Mouse (Mus musculus) urinary bladder, postnatal 14 days (tissue): ENCODE measurements around the gene Nudt19.
"Not testable (repeated sequence)": the region's sequence is repeated elsewhere in the genome, so short reads cannot be mapped to it uniquely, and the experiment has no call there.

Experiments used
- DNase-seq: peaks from one replicate; pipeline ENCODE4 v3.0.0; 2021; ENCODE audit warnings: low spot score

Nudt19 gene

DNA sequence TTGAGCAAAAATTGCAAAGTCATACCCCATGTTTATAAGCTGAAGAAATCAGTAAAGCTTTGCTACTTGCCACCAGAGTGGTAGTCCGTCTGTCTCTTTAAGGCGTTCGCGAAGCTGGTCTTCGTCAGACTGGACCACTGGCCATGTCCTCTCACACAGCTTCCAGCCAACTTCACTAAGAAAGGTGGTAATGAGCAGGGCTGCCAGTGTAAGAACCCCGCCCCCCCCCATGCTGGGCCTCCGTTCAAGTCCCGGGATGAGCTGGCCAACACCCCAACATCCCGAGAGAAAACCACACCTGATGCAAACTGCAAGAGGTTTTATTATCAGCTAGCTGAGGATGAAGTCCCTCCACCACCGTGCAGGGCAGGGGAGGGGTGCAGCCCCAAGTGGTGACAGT, 8.8 kb upstream of the Nudt19 start:
- DNase-seq, result not testable (repeated sequence)

DNA sequence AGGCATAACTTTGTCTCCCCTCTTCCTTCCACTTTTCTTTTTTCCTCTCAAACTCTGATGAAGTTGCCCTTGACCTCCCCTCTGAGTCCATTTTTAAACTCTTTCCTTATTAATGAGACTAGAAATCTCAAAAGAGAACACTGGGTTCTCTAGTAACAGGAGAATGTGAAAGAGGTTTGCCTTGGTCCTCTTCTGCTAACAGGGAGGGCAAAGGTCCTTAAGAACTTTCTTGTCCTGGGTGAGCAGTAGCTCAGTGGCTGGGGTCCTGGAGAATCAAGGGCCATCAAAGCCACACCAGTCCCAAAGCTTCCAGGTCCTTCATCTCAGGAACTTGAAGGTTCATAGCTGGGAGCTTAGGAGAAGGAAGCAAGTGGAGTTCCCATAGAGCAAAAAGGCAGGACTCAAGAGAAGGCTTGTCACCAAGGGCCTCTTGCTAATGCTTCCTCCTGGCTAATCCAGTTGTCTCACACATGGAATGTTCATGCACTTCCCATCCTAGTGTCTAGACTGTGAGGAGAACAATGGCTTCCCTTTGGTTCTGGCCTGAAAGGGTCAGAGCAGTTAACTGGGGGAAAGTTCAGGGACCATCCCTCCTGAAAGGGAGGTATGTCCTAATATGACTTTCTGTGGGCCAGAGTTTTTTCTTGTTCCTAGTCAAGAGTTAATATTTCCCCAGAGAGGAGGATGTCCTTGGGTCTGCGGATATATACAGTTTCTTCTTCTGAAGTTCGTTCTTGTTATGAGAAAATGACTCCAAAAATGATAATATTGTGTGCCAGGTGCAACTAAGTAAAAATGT, 8.2 kb upstream of the Nudt19 start:
- no peak for DNase-seq

DNA sequence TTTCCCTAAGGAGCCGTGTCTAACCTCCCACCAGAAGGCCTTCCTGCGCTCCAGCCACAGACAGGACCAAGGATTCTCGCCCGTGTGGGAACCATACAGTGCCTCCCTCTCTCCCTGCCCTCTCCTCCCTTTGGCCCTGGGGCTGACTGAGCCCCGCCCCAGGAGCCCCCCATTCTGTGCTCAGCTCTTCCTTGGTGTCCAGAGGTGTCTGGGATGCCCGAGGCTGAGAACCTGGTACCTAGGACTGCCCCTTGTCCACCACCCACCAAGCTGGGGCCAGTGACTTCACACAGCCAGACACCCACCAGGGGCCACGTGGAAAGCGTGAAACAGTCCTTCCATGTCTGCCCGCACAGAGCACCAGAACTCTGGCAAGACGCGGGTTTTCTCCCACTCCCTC, 7.0 kb upstream of the Nudt19 start:
- DNase-seq, result no peak

DNA sequence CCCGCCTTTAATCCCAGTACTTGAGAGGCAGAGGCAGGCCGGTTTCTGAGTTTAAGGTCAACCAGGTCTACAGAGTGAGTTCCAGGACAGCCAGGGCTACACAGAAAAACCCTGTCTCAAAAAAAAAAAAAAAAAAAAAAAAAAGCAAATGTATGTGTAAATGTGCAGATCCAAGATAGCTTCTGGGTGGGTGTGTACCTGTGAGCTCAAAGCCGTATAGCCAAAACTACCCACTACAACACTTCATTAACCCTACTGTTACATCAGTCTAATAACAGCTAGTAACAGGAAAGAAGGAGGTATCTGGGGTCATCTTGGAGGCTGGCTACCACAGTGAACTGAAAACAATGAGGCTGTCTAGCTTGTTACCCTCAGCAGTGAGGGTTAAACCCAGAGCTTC, 3.7 kb upstream of the Nudt19 start:
- no peak for DNase-seq

DNA sequence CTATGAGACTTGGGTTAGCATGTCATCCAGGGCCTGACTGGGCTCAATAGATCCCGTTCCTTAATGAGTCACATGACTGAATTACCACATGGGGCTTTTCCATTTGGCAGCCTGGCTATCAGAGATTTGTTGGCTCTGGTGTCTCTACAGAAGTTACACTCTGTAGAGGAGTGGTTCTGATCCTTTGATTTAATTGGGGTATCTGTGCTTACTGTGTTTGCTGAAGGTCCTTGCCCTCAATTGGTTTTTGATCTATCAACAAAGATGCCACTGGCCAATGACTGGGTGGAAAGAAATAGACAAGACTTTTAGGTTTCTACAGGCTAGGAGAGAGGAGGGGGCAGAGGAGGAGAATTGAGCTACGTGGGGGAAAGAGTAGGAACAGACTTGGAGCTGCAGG, 2.6 kb upstream of the Nudt19 start:
- no peak for DNase-seq

DNA sequence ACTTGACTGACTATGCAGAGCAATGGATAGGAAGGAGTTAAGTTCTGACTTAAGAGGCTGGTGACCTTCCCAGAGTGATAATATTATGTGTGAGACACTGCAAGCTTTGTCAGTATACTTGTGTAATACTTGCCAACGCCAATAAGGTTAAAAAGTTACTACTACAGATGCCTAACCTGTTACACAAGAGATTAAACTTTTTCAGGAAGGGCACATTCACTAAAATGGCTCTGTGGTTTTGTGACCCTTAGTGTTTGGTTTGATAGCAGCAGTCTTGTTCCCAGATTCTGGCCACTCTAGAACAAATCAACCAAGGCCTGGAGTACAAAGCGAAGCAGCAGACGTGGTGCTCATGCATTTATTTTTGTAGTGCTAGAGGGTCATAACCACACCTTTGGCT, 1.5 kb upstream of the Nudt19 start:
- DNase-seq, result no peak

DNA sequence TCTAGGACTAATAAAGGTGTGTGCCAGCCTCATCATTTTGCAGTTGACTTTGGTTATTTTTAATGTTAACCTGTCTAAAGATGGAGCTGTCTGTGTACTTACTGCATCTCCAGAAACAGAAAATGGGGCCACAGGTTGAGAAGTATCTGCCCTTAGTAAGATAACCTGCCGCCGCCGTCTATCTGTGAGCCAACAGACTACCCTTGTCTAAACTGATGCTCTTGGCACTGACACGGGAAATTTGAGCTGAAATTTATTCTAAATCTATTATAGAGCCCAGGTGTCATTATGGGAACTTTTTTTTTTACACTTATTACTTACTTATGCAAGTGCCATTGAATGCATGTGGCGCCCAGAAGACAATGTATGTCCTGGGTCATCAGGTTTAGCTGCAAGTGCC, 801 bp upstream of the Nudt19 start:
- no peak for DNase-seq

DNA sequence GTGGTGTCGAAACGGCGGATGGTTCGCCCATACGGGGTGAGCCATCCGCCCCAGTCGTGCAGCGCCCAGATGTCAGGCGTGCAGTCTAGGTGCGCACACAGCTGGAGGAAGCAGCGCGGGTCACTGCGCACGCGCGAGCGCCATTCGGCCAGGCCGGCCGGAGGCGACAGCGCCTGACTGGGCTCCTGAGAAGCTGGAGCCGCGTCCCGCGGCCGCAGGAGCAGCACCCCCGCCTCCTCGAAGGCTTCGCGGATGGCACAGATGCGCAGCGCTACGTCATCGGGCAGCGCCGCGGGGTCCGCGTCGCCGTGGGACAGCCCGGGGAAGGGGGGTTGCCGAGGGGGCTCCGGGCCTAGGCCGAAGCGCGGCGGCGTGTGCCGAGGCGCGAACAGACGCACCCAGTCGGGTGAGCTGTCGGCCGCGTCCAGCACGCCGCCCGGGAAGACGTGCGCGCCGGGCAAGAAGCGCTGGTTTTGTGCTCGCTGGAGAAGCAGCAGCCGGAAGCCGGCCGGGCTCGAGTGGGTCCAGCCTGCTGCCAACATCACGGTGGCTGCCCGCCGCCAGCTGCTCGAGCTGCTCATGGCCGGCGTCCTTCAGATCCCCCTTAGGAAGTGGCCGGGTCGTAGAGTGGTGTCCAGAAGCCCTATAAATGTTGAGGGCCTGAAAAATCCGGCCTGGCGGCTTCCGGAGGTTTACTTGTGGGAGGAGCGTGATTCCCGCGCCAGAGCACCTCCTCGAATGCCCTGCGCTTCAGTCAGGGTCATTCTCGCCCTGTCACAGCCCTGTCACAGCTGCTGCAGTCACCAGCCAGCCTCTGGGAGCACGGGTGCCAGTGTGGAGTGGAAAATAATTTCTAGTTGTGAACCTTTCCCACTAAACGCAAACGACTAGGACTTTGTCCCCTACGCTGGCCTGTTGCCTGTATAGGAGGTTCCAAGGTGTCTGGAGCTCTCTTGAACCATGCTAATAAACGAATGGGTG, 590 bp downstream of the Nudt19 start:
- DNase-seq, result peak; percentile 86

DNA sequence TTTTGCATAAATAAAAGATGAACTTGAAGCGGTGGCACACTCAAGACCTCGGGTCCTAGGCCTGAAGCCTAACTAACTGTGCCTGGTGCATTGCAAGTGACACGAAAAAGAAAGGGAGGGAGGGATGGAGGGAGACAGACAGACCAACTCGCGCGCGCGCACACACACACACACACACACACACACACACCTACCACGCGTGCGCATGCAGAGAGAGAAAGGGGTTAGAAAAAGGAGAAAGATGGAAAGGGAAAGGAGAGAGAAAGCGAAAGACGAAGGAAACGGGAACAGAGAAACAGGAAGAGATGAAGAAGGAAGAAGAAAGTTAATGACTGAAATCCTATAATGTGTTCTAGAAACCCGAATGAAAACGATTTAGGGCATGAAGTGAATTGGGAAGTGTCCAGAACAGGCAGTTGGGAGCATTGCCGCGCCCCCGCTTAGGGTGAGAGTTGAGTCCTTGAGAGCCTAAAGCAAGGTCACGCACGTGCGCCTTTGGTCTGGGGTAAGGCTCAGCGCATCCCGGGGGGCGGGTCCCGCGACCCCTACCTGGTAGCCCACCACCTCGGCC, 1.4 kb downstream of the Nudt19 start:
- DNase-seq, result no peak

DNA sequence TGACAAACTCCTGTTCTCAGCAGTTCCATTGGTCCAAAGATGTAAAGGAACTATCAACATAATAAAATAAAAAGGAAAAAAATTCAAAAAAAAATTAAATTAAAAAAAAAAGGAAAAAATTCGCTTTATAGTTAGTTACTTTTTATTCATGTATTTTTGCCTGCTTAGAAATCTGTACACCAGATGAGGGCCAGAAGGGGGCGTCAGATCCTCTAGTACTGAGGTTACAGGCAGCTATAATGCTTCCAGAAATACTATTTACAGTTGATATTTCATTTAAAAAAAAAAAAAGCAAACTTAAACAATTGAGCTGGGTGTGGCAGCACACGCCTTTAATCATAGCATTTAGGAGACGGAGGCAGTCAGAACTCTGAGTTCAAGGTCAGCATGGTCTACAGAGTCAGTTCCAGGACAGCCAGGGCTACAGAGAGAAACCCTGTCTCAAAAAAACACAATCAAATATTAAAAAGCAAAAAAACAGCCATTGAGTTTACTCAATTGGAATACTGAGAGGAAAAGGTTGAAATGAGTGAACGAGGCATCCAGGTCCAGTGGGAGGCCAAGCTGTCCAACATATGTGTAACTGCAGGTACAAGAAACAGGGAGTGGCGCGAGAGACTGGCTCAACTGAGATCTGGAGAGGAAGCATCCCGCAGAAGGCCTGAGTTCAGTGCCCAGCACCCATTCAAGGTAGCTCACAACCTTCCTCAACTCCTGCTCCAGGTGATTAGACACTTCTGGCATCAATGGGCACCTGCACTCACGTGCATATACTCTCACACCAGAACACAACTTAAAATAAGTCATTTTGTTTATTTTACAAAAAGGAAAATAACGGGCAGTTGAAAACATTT, 2.1 kb downstream of the Nudt19 start:
- DNase-seq, result peak; percentile 29

DNA sequence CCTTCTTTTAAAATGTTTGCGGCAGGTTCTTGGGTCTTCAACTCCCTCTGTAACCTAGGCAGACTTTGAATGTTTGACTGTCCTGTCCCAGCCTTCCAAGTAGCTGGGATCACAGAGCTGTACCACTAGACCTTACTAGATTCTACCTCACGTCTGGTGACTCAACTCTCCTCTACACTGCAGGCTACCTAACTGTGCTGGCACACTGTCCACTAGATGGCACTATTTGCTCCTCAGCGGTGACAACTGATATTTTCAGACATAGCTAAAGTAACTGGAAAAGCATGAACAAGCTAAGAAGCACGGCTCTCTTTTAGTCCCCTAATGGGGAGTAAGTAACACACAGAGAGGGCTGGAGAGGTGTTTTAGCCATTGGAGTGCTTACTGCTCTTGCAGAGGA, 10.2 kb downstream of the Nudt19 start:
- peak; percentile 65 for DNase-seq

DNA sequence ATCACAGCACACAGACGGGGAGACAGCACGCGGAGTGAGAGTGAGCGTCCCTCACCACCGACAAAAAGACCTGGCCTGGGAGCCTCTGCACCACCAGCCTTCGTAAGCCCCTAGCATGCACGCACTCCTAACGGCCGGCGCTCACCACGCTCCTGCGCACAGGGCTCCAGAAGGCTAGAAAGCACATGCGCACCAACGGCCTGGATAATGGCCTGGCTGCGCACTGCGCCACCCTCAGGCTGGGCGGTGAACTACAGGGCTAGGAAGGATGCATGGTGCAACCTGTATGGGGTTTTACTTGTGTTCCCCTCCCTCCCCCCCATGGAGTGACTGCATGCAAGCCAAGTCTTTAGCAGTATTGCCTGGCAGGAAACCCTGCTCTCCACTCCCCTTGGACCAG, 18.5 kb downstream of the Nudt19 start, which contains the start of gene Tdrd12:
Gene Tdrd12 (minus strand): TSS at position 184 of the 400 bp plus-strand sequence.
- no peak for DNase-seq

DNA sequence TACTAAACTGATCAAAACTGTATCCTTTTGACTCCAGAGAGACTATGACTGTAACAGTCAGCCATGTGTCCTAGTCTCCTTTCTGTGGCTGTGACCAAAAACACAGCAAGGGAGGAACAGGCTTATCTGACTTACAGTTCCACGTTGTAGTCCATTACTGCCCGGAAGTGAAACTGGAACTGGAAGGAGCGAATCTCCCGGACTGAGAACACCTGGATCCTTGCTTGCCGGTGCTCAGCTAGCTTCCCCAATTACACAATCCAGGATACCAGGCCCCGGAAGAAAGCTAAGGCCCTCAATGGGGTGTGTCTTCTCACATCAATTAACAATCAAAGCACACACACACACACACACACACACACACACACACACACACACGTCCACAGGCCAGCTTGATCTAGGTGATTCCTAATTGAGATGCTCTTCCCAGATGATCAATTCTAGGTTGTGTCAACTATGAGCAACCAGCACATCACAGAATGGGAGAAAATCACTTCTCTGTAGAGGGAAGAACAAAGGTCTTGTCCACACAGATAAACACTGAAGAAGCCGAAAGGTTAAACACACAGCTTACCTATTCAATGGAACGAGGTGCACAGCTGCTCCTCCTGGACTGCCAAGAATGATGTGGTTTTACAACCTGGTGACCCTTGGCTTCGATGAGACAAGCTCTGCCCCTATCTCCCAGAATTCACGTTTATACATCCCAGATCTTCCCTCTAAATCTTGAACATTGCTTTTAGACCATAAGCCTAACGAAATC, 20.2 kb downstream of the Nudt19 start:
- no peak for DNase-seq

DNA sequence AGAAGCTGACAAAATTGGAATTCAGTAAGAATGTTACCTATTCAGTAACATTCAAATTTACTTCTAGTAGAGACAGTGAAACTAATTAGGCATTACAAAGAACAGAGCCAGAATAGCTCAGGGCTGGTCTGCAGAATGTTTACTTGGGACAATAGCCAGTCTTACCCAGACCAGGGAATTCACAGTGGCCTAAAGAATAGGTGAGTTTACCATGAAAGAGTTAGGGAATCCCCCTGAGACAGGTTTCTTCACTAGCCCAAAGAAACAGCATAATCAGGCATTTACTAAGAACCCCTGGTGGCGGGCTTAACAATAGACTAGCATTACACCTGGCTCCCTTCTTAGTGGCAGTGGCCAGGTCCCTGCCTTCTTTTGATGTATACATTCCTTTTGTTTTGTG, 25.6 kb downstream of the Nudt19 start:
- not testable (repeated sequence) for DNase-seq

DNA sequence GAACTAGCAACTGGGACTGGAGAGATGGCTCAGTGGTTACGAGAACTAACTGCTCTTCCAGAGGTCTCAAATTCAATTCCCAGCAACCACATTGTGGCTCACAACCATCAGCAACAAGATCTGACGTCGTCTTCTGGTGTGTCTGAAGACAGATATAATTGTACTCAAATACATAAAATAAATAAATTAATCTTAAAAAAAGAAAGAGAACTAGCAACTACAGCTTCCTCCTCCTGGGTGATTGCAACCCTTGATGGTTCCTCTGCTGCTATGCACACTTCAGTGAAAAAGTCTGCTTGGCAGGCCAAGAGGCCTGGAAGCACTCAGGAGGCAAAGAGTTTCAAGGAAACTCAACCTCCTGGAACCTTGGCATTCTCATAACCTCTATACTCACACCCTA, 26.1 kb downstream of the Nudt19 start:
- no peak for DNase-seq

DNA sequence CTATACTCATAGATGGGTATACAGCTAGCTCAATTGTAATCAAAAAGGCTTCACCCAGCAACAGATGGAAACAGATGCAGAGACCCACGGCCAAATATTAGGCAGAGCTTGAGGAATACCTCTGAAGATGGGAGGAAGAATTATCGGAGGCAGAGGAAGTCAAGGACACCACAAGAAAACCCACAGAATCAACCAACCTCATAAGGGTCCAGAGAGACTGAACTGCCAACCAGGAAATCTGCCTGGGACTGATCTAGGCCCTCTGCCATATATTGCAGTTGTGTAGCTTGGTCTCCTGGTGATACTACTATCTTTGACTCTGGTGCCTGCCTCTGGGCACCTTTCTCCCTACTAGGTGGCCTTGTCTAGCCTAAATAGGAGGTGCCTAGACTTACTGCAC, 29.3 kb downstream of the Nudt19 start:
- no peak for DNase-seq

DNA sequence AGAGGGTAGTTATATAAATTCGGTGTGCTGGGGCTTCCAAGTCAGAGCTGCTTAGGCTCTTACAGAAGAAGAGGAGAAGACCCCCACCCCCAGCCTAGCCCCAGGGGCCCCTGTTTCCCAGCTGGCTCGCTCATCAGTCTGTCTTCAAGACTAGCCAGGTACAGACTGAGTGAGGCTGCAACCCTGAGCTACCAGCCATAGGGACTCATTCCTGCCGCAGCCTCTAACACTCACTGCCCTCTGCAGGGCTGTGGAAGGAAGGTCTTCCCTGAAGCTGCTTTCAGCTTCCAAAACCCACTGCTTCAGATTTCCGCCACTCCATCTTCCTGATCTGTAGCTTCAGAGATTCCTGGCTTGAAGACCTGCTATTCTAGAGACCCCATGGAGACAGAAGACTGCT, 54.1 kb downstream of the Nudt19 start:
- DNase-seq, result no peak

DNA sequence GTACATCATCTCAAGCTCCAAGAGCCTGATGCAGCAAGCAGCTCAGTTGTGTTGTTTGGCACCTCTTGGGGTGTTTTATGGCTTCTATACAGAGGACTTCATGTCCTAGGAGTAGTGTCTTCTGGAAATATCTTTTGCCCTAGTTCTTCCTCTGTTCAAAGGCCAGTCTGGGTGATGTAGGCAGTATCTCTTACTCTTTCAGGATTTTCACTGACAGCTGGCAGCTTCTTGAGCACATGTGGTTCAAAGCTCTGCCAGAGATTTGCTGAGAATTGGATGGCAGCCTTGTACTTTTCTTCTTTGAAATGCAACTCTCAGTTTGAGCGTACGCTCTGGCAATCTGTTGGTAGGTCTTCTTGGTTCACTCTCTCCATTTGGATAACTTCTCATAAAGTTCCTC, 58.6 kb downstream of the Nudt19 start:
- no peak for DNase-seq
